Mouse (Mus musculus) lung, postnatal 0 days (tissue): ENCODE data around the gene Atp6v0a1. TPM values are rescaled to one million over a fixed set of nuclear protein-coding genes. Genes with fewer than 3 reads are reported as not detected.

Source experiments
- ATAC-seq: fragments of 200-750 bp; cut with Nextera tagmentation; 2 replicates; pipeline ENCODE4 v1.8.0; 2017; ENCODE audit warnings: moderate library complexity
- DNase-seq: peaks from one replicate; pipeline ENCODE4 v3.0.0-alpha.2; 2016; ENCODE audit warnings: low spot score
- H3K27ac ChIP-seq: fragments of 300-500 bp; sonication (generic); 2 replicates; pipeline ENCODE4 v1.5.1; 2014; ENCODE audit warnings: antibody characterized with exemption, mild to moderate bottlenecking, low read length, mixed read lengths
- H3K27me3 ChIP-seq: fragments of 300-500 bp; sonication (generic); replicated peaks from 2 replicates; pipeline ENCODE4 v1.6.1; 2014; ENCODE audit warnings: low read length, mixed read lengths; ENCODE audit not compliant: insufficient read depth
- H3K36me3 ChIP-seq: fragments of 300-500 bp; sonication (generic); 2 replicates; pipeline ENCODE4 v1.6.1; 2014; ENCODE audit warnings: low read length, mixed read lengths; ENCODE audit not compliant: insufficient read depth
- H3K4me1 ChIP-seq: fragments of 300-500 bp; sonication (generic); 2 replicates; pipeline ENCODE4 v1.6.1; 2014; ENCODE audit warnings: antibody characterized with exemption, low read depth, low read length, mixed read lengths; ENCODE audit not compliant: insufficient read depth
- H3K4me2 ChIP-seq: fragments of 300-500 bp; sonication (generic); replicated peaks from 2 replicates; pipeline ENCODE4 v1.6.1; 2014; ENCODE audit warnings: low read depth, mild to moderate bottlenecking, low read length, moderate library complexity, mixed read lengths
- H3K4me3 ChIP-seq: fragments of 300-500 bp; sonication (generic); 2 replicates; pipeline ENCODE4 v1.5.1; 2014; ENCODE audit warnings: low read depth, low read length
- H3K9ac ChIP-seq: fragments of 300-500 bp; sonication (generic); replicated peaks from 2 replicates; pipeline ENCODE4 v1.6.1; 2014; ENCODE audit warnings: low read depth, mild to moderate bottlenecking
- H3K9me3 ChIP-seq: fragments of 300-500 bp; sonication (generic); 2 replicates; pipeline ENCODE4 v1.6.1; 2016; ENCODE audit warnings: low read length, mixed read lengths
- CTCF ChIP-seq: IDR thresholded peaks from 2 replicates; pipeline ENCODE4 v1.5.1; 2016; ENCODE audit warnings: antibody characterized with exemption, mild to moderate bottlenecking
- EP300 ChIP-seq: IDR thresholded peaks from 2 replicates; pipeline ENCODE4 v1.6.1; 2016; ENCODE audit warnings: antibody characterized with exemption, mild to moderate bottlenecking, control low read depth
- WGBS: fragments of 180-500 bp; shearing (Covaris S2); extraction: QIAGEN DNeasy Blood & Tissue Kit; methylation state at CpG from one replicate; pipeline ENCODE4 v1.1.7; 2014; 5-methylcytosine and 5-hydroxymethylcytosine counted together
- polyA plus RNA-seq: library from polyadenylated mRNA; unstranded; fragments of >200 nt; fragmentation: Nextera tagmentation; extraction: Ambion mirVana; gene quantifications from 2 replicates; pipeline ENCODE4 v1.2.1, GENCODE M21; 2015

The Atp6v0a1 gene
- polyA plus RNA-seq, 1 experiment from 2014 or later, result 51.3 TPM

DNA sequence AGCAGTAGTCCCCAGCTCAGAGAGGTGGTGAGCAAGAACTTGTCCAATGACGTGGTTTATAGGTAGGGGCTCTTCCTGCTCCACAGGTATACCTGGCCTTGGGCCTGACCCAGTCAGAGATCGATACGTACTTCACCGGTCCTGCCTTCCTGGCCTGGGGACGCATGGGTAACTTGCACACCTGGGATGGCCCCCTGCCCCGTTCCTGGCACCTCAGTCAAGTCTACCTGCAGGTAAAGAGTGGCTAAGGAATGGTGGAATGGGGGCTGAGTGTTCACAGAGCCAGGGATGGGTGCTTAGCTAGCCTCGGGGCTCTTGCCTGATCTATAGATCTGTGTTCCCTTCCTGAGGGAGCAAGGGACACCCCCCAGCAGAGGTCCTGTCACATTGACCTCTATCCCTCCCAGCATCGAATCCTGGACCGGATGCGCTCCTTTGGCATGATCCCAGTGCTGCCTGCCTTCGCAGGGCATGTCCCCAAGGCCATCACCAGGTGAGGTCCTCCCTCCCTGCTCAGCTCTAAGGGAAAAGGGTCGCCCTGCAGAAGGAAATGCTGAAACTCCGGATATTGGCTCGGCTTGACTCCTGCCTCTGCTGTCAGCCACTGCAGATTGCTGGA lies 62.7 kb downstream of the Atp6v0a1 start:
- H3K9ac ChIP-seq, result no peak overlapping the region
- DNase-seq (no peak), ATAC-seq (no peak)
- no peak overlapping the region for H3K27ac ChIP-seq
- no peaks in the 10 kb centered on the region for H3K36me3 ChIP-seq
- H3K4me1 ChIP-seq, result 0 out of 2 replicates have a peak, but pooled peaks cover 3% of the 10 kb centered on the region
- H3K27me3 ChIP-seq, result no peaks in the 10 kb centered on the region
- no peaks in the 10 kb centered on the region for H3K9me3 ChIP-seq
- H3K4me3 ChIP-seq, result no peak overlapping the region
- TF ChIP-seq CTCF (no peak), EP300 (no peak)
- no peak overlapping the region for H3K4me2 ChIP-seq
- 66% methylated on average over 14 of the region's 14 CpGs for WGBS

DNA sequence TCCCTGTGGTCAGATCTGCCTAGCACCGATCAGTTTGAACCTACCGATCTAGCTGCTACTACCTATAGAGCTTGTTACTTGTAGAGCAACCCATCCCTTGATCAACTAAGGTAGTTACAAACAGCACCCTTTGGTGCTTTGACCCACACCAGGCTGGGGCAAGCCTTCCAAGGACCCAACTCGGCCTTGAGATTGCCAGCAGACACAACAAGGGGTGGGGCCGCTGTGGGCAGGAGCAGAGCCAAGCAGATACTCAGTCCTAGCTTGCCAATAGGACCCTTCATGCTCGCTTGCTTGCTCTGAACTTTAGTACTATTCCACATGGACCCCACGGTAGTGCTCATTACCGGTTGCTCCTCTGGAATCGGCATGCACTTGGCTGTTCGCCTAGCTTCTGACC lies 68.9 kb downstream of the Atp6v0a1 start, which contains the start of gene Hsd17b1:
Gene Hsd17b1 (plus strand): TSS at position 291 of the 400 bp plus-strand sequence.
- 72% methylated on average over 9 of the region's 9 CpGs for WGBS
- Histone ChIP-seq H3K27me3 (peaks cover 15% of the 10 kb centered on the region), H3K9me3 (no peaks in the 10 kb centered on the region), H3K4me2 (no peak within 1 kb of the TSS), H3K36me3 (no peaks in the 10 kb centered on the region), H3K4me1 (peaks cover 3% of the 10 kb centered on the region), H3K4me3 (no peak within 1 kb of the TSS), H3K27ac (no peak within 1 kb of the TSS), H3K9ac (no peak within 1 kb of the TSS)
- TF ChIP-seq CTCF (no peak), EP300 (no peak)
- no peak for ATAC-seq
- no peak for DNase-seq

DNA sequence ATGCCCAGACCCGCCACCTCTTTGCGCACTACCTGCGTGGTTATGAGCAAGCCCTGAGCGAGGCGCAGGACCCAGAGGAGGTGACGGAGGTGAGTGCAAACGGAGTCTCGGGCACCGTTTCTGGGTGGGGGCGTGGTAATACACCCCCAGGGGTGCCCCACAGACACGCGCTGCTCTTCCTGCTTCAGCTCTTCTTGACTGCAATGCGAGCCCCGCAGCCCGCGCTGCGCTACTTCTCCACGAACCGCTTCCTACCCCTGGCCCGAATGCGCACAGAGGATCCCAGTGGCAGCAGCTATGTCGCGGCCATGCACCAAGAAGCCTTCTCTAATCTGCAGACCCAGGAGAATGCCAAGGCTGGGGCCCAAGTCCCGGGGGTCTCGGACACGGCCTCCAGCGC lies 70.5 kb downstream of the Atp6v0a1 start:
- no peak for DNase-seq

DNA sequence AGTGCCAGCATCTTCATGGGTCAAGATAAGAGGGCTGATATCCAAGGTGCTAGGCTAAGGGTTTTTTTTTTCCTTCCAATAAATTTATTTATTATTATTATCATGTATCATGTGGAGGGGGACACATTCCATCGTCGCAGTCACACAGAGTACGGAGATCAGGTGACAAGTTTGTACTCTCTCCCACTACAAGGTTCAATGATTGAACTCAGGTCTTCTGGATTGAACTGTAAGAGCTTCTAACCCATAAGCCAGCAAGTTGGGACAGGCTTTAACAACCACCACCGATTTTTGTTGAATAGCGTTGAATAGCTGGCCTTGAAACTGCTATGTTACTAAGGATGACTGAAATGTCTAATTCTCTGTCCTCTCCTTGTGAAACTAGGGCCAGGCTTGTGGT lies 71.2 kb downstream of the Atp6v0a1 start:
- Histone ChIP-seq H3K4me2 (no peak overlapping the region), H3K9me3 (no peaks in the 10 kb centered on the region), H3K27me3 (peaks cover 15% of the 10 kb centered on the region), H3K4me3 (no peak overlapping the region), H3K36me3 (no peaks in the 10 kb centered on the region), H3K27ac (no peak overlapping the region), H3K4me1 (peaks cover 8% of the 10 kb centered on the region), H3K9ac (no peak overlapping the region)
- TF ChIP-seq EP300 (no peak), CTCF (no peak)
- no peak for ATAC-seq
- 71% methylated on average over 5 of the region's 5 CpGs for whole genome bisulfite sequencing
- no peak for DNase-seq

More for the DNA sequence above, 70.5 kb downstream of the Atp6v0a1 start:
- H3K9me3 ChIP-seq, result no peaks in the 10 kb centered on the region
- TF ChIP-seq EP300 (no peak), CTCF (no peak)
- peaks cover 15% of the 10 kb centered on the region for H3K27me3 ChIP-seq
- H3K4me1 ChIP-seq, result peaks cover 8% of the 10 kb centered on the region
- 4% methylated on average over 27 of the region's 27 CpGs for WGBS
- no peak overlapping the region for H3K4me2 ChIP-seq
- H3K4me3 ChIP-seq, result no peak overlapping the region
- no peak overlapping the region for H3K27ac ChIP-seq
- ATAC-seq, result no peak
- no peak overlapping the region for H3K9ac ChIP-seq
- H3K36me3 ChIP-seq, result no peaks in the 10 kb centered on the region

DNA sequence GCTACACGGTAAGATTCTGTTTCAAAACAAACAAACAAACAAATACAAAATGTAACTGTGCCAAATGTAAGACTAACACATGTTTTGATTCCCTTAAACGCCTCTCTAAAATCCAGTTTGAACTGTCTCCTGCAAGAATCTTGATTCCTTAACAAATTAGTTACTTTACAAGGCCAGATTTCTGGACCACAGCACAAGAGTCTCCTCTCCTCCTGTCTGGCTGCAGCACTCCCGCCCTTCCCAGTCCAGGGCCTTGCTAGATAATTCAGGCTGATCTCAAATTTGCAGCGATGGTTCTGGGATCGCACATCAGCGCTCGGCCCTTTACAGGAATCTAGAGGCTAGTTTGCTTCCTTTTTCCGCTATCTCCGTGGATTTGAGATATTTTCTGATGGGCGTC lies 72.4 kb downstream of the Atp6v0a1 start:
- H3K4me2 ChIP-seq, result peak overlapping the region; percentile 90
- H3K27ac ChIP-seq, result peak overlapping the region; percentile 92
- no peaks in the 10 kb centered on the region for H3K9me3 ChIP-seq
- H3K27me3 ChIP-seq, result peaks cover 15% of the 10 kb centered on the region
- peaks cover 14% of the 10 kb centered on the region for H3K4me1 ChIP-seq
- TF ChIP-seq EP300 (no peak), CTCF (no peak)
- peak overlapping the region; percentile 56 for H3K4me3 ChIP-seq
- DNase-seq, result peak; percentile 26
- WGBS, result 5% methylated on average over 10 of the region's 10 CpGs
- no peak for ATAC-seq
- no peaks in the 10 kb centered on the region for H3K36me3 ChIP-seq
- 0 out of 2 replicates have a peak overlapping the region, but pooled peaks have one; percentile 6 for H3K9ac ChIP-seq

DNA sequence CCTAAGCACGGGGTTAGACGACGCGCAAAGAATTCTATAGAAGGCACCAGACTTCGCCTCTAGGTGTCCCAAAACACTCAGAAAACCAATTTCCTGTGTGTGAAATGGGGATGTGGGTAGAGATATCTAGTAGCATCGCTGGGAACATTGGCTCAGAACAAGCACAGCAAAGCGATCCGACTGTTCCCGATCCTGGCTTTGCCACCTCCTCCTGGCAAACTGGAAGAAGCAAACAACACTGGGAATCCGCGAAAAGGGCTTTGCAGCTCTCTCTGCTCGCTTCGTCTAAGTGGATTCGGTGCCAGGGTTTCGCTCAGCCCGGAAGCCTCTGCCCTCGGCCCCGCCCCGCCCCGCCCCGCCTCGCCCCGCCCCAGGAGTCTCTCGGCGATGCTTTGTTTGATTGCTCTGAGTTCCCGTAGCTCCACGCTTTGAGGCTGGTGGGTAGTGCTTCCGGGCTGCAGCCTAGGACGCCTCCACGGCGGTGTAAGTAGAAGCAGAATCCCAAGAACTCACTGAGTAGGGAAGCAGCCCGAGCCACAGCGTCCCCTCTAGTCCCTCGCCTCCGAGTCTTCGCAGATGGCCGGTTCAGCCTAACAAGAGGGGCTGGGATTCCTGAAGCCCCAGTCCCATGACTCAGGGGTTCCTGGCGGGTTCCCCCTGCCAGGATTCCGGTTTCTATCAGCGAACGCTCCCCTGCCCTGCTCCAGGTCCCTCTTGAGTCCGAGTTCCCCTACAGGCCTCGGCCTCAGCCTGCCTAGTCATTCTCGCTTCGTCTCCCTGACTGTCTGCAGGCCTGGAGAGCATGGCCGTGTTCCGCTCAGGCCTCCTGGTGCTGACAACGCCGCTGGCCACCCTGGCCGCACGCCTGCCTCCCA lies 73.2 kb downstream of the Atp6v0a1 start, which contains the start of gene Coasy:
Gene Coasy (plus strand): TSS at position 358 of the 875 bp plus-strand sequence.
- Histone ChIP-seq H3K9ac (peak within 1 kb of the TSS; percentile 75), H3K4me2 (peak within 1 kb of the TSS; percentile 90), H3K36me3 (no peaks in the 10 kb centered on the region), H3K9me3 (no peaks in the 10 kb centered on the region), H3K4me1 (peaks cover 15% of the 10 kb centered on the region), H3K27ac (peak within 1 kb of the TSS; percentile 92), H3K27me3 (peaks cover 15% of the 10 kb centered on the region), H3K4me3 (peak within 1 kb of the TSS; percentile 56)
- TF ChIP-seq CTCF (peak; percentile 67), EP300 (no peak)
- under 1% methylated on average over 46 of the region's 51 CpGs for WGBS
- DNase-seq, result peak; percentile 97
- ATAC-seq, result peak; percentile 89
